Mouse (Mus musculus): ENCODE measurements at regions not wholly inside any gene's neighbourhood (a gene's known extent, or its start where the extent isn't known, plus 50 kb on each side); places are given as distances from the start of the nearest gene placed in this dataset.

DNA sequence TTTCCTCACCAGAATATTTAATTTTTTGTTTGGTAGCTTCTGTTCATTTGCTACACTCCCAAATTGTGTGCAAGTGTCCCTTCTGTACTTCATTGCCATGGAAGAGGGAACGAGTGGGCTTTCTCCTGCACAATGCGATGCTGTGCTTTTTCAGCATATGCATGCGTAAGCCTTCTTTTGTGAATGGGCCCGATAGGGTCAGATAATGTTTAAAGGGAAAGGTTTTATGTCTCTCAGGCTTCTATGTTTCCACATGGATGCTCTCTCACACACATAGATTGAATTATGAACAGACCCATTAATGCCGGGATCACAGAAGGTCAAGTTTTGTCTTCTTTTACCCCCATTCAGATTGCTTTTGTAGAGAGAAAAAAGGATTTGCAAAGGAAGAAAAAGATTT lies 158.5 kb upstream of the Dnajc24 start:
- TF ChIP-seq POLR2A (IDR thresholded peaks at IDR 0.05; ENCODE audit: borderline replicate concordance, extremely low read depth, low read depth, low read length) (no peak), CTCF (IDR thresholded peaks at IDR 0.05; ENCODE audit: insufficient read depth, low read length) (no peak)

Data from lung, adult 2 months (tissue).